Mouse (Mus musculus): ENCODE data around the gene Hbb-bh1. TPM values are rescaled to one million over a fixed set of nuclear protein-coding genes. Genes with fewer than 3 reads are reported as not detected.
"Not testable (repeated sequence)": the region's sequence is repeated elsewhere in the genome, so short reads cannot be mapped to it uniquely, and the experiment has no call there.

Gene Hbb-bh1
- polyA plus RNA-seq, 1 experiment from 2014 or later: 1.2 TPM

DNA sequence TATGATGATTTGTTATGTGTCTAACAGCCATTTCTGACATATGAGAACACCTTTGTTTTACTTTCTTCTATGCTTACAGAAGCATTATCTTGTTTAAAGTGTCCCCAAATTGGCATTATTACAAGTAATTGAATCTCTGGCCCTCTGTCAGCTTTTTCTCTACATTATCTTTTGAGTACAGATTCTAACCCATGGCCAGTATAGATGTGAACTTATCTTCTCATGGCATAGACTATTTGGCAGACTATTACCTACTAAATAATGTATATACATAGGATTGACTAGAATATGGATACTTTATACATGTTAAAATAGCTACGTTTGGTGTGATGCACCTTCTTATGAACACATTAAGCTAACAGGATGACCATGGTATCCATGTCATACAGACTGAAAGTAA is 11.7 kb upstream of the Hbb-bh1 start:
- Histone ChIP-seq H3K4me3 (ENCODE audit: low read length) (no peak overlapping the region), H3K4me2 (ENCODE audit: low read depth, low read length) (no peak overlapping the region), H3K36me3 (ENCODE audit: control insufficient read depth, insufficient read depth, low read length) (no peaks in the 10 kb centered on the region), H3K27me3 (replicated peaks; ENCODE audit: control insufficient read depth, insufficient read depth, low read length) (no peaks in the 10 kb centered on the region), H3K4me1 (ENCODE audit: control insufficient read depth, insufficient read depth, low read length) (no peaks in the 10 kb centered on the region), H3K27ac (ENCODE audit: low read length) (no peak overlapping the region), H3K9me3 (ENCODE audit: control insufficient read depth, low read length) (no peaks in the 10 kb centered on the region), H3K9ac (ENCODE audit: low read depth, low read length) (no peak overlapping the region)
- 67% methylated on average over 1 of the region's 1 CpGs for WGBS
- no peak for ATAC-seq

DNA sequence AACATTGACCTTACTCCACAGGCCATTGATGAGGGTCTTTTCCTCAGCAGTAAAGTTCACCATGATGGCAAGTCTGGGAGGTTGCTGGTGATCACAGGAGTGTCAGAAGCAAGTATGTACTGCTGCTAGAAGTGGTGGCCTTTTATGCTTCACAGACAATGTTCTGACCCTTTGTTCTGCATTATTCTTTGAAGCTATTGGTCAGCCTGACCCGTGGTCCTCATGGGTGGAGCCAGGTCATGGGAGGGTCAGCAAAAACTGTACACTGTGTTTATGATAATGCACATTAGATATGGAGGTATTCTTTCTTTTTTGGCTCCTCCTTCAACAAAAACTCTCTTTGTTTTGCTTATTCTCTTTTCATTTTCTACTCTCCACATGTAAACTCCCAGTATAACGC is 10.1 kb upstream of the Hbb-bh1 start, which contains the start of gene Hbb-y:
Gene Hbb-y, minus strand, starts transcription at position 127 of the 400 bp plus-strand sequence.
- Histone ChIP-seq H3K27me3 (replicated peaks; ENCODE audit: control insufficient read depth, insufficient read depth, low read length) (no peaks in the 10 kb centered on the region), H3K36me3 (ENCODE audit: control insufficient read depth, insufficient read depth, low read length) (no peaks in the 10 kb centered on the region), H3K27ac (ENCODE audit: low read length) (no peak within 1 kb of the TSS), H3K4me1 (ENCODE audit: control insufficient read depth, insufficient read depth, low read length) (no peaks in the 10 kb centered on the region), H3K4me2 (ENCODE audit: low read depth, low read length) (no peak within 1 kb of the TSS), H3K9ac (ENCODE audit: low read depth, low read length) (no peak within 1 kb of the TSS), H3K4me3 (ENCODE audit: low read length) (no peak within 1 kb of the TSS), H3K9me3 (ENCODE audit: control insufficient read depth, low read length) (no peaks in the 10 kb centered on the region)
- 61% methylated on average over 2 of the region's 2 CpGs for WGBS
- no peak for ATAC-seq

DNA sequence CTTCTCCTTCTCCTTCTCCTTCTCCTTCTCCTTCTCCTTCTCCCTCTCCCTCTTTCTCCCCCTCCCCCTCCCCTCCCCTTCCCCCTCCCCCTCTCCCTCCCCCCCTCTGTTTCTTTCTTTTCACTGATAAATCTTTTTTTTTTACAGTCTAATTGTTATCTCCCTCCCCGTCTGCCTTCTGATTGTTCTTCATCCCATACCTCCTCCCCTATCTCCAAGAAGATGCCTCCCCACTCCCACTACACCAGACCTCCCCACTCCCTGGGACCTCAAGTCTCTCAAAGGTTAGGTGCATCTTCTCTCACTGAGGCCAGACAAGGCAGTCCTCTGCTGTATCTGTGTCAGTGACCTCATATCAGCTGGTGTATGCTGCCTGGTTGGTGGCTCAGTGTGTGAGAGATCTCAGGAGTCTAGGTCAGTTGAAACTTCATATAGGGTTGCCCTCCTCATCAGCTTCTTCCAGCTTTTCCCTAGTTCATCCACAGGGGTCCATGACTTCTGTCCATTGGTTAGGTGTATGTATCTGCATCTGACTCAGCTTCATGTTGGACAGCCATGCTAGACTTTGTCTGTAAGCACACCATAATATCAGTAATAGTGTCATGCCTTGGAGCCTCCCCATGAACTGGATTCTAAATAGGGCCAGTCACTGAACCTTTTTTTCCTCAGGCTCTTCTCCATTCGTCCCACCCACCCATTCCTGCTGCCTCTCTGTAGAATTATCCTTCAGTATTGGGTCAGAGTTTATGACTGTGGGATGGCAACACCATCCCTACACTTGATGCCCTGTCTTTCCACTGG is 1.8 kb upstream of the Hbb-bh1 start:
- WGBS: 20% methylated on average over 2 of the region's 2 CpGs
- Histone ChIP-seq H3K4me2 (ENCODE audit: low read depth, low read length) (no peak overlapping the region), H3K4me3 (ENCODE audit: low read length) (no peak overlapping the region), H3K4me1 (ENCODE audit: control insufficient read depth, insufficient read depth, low read length) (no peaks in the 10 kb centered on the region), H3K9me3 (ENCODE audit: control insufficient read depth, low read length) (no peaks in the 10 kb centered on the region), H3K36me3 (ENCODE audit: control insufficient read depth, insufficient read depth, low read length) (no peaks in the 10 kb centered on the region), H3K27ac (ENCODE audit: low read length) (no peak overlapping the region), H3K9ac (ENCODE audit: low read depth, low read length) (no peak overlapping the region), H3K27me3 (replicated peaks; ENCODE audit: control insufficient read depth, insufficient read depth, low read length) (no peaks in the 10 kb centered on the region)
- ATAC-seq: no peak

DNA sequence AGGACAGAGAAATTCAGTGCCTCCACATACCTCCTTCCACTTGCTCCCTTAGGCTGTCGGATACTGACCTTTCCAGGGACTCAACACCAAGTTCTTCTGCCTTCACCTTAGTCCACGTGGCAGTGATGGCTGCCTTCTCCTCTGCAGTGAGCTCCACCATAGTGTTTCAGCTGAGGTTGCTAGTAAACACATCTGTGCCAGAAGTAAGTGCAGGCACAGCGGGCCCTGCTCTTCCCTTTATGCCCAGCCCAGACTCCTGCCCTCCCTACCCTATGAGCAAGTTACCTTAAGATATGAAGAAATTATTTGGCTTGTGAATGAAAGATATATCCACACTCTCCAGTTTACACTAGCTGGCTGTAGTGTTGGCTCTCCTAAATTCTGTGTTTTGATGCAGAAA is 2.7 kb downstream of the Hbb-bh1 start, which contains the start of gene Hbb-bh2:
Gene Hbb-bh2, minus strand, starts transcription at position 253 of the 400 bp plus-strand sequence.
- Histone ChIP-seq H3K9me3 (ENCODE audit: control insufficient read depth, low read length) (no peaks in the 10 kb centered on the region), H3K4me3 (ENCODE audit: low read length) (no peak within 1 kb of the TSS), H3K9ac (ENCODE audit: low read depth, low read length) (no peak within 1 kb of the TSS), H3K36me3 (ENCODE audit: control insufficient read depth, insufficient read depth, low read length) (no peaks in the 10 kb centered on the region), H3K27ac (ENCODE audit: low read length) (no peak within 1 kb of the TSS), H3K4me1 (ENCODE audit: control insufficient read depth, insufficient read depth, low read length) (no peaks in the 10 kb centered on the region), H3K27me3 (replicated peaks; ENCODE audit: control insufficient read depth, insufficient read depth, low read length) (no peaks in the 10 kb centered on the region), H3K4me2 (ENCODE audit: low read depth, low read length) (no peak within 1 kb of the TSS)
- WGBS: 64% methylated on average over 3 of the region's 3 CpGs
- no peak for ATAC-seq

DNA sequence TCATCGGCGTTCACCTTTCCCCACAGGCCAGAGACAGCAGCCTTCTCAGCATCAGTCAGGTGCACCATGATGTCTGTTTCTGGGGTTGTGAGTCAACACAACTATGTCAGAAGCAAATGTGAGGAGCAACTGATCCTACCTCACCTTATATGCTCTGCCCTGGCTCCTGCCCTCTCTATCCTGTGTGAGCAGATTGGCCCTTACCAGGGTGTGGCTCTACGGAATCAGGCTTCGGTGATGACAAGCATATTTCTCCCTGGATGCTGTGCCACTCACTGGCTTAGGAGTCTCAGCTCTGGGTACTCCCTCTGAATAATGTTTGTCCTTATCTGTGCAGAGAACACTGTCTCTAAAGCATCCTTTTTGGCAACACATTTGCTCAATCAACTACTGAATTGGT is 15.2 kb downstream of the Hbb-bh1 start, which contains the start of gene Hbb-bs:
Gene Hbb-bs, minus strand, starts transcription at position 289 of the 400 bp plus-strand sequence.
- no peaks in the 10 kb centered on the region for H3K9me3 ChIP-seq (ENCODE audit: control insufficient read depth, low read length)
- H3K27me3 ChIP-seq (replicated peaks; ENCODE audit: control insufficient read depth, insufficient read depth, low read length): no peaks in the 10 kb centered on the region
- 93% methylated on average over 4 of the region's 4 CpGs for WGBS
- no peaks in the 10 kb centered on the region for H3K36me3 ChIP-seq (ENCODE audit: control insufficient read depth, insufficient read depth, low read length)
- no peak within 1 kb of the TSS for H3K4me3 ChIP-seq (ENCODE audit: low read length)
- H3K4me2 ChIP-seq (ENCODE audit: low read depth, low read length): no peak within 1 kb of the TSS
- peak; percentile 89 for ATAC-seq
- H3K4me1 ChIP-seq (ENCODE audit: control insufficient read depth, insufficient read depth, low read length): no peaks in the 10 kb centered on the region
- H3K27ac ChIP-seq (ENCODE audit: low read length): no peak within 1 kb of the TSS
- no peak within 1 kb of the TSS for H3K9ac ChIP-seq (ENCODE audit: low read depth, low read length)

DNA sequence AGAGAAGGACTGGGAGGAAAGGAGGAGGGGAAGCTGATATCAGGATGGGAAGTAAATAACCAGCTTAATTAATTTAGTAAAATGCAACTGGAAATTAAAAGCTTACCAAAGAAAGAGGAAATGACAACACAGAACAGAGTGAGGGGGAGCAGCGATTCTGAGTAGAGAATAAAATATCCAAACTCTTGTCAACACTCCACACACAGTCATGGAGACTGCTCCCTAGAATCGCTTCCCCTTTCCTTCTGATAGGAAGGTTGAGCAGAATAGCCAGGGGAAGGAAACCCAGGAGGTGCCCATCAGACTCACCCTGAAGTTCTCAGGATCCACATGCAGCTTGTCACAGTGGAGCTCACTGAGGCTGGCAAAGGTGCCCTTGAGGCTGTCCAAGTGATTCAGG is 15.8 kb downstream of the Hbb-bh1 start:
- H3K36me3 ChIP-seq (ENCODE audit: control insufficient read depth, insufficient read depth, low read length); H3K9ac ChIP-seq (ENCODE audit: low read depth, low read length); H3K4me2 ChIP-seq (ENCODE audit: low read depth, low read length); H3K4me3 ChIP-seq (ENCODE audit: low read length); H3K27me3 ChIP-seq (replicated peaks; ENCODE audit: control insufficient read depth, insufficient read depth, low read length); ATAC-seq; H3K27ac ChIP-seq (ENCODE audit: low read length); H3K4me1 ChIP-seq (ENCODE audit: control insufficient read depth, insufficient read depth, low read length); H3K9me3 ChIP-seq (ENCODE audit: control insufficient read depth, low read length): not testable (repeated sequence)
- no CpG with 5 or more reads among the region's 2 CpGs for WGBS

DNA sequence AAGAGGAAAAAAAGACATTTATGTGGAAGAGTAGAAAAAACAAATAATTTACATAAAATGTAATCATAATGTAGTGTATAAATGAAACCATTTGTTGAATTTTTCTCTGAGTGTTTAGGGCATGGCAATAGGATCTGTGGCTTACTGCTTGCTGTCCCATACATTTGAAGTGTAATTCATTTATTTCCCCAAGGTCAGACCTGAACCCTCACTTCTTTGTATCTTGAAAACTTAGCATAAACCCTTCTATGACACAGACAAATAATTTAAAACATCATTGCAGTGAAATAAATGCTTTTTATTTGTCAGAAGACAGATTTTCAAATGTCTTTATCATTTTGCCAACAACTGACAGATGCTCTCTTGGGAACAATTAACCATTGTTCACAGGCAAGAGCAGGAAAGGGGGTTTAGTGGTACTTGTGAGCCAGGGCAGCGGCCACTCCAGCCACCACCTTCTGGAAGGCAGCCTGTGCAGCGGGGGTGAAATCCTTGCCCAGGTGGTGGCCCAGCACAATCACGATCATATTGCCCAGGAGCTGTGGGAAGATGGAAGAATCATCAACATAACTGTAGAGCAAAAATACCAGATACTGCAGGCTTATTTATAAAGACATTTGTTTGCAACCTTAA is 16.6 kb downstream of the Hbb-bh1 start:
- no peaks in the 10 kb centered on the region for H3K9me3 ChIP-seq (ENCODE audit: control insufficient read depth, low read length)
- WGBS: 27% methylated on average over 3 of the region's 3 CpGs
- H3K4me2 ChIP-seq (ENCODE audit: low read depth, low read length): no peak overlapping the region
- peak; percentile 71 for ATAC-seq
- no peak overlapping the region for H3K4me3 ChIP-seq (ENCODE audit: low read length)
- no peaks in the 10 kb centered on the region for H3K36me3 ChIP-seq (ENCODE audit: control insufficient read depth, insufficient read depth, low read length)
- H3K9ac ChIP-seq (ENCODE audit: low read depth, low read length): no peak overlapping the region
- H3K27me3 ChIP-seq (replicated peaks; ENCODE audit: control insufficient read depth, insufficient read depth, low read length): no peaks in the 10 kb centered on the region
- no peak overlapping the region for H3K27ac ChIP-seq (ENCODE audit: low read length)
- no peaks in the 10 kb centered on the region for H3K4me1 ChIP-seq (ENCODE audit: control insufficient read depth, insufficient read depth, low read length)

DNA sequence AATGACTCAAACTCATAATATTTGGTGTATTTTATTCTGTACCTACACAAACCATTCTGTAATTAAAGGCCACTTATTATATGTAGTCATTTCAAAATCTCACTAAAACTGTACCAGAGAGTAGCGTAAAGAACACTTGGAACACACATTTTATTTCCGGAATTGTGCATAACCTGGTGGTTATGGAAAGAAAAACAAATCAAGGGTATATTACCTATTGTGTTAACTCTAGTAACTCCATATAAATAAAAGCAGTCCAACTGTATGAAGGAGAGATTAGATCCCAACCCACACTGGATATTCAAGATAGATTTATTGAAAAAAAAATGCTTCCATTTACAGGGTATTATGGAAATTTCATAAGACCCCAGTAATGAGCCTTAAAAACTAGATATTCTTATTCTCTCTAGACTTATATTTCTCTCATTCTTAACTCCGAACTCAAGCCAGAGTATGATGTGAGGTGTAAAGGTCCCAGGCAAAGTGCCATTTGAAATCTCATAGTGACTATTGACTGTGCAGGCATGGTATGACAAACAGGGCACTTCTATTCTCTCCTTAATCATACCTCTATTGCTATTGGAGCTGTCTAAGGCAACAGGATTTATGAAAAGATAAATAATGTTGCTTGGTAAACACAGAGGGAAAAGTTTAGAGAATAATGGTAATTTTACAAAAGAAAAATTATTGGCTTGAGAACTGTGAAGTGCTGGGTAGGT is 17.3 kb downstream of the Hbb-bh1 start:
- 87% methylated on average over 3 of the region's 3 CpGs for WGBS
- no peak overlapping the region for H3K4me3 ChIP-seq (ENCODE audit: low read length)
- peak; percentile 84 for ATAC-seq

DNA sequence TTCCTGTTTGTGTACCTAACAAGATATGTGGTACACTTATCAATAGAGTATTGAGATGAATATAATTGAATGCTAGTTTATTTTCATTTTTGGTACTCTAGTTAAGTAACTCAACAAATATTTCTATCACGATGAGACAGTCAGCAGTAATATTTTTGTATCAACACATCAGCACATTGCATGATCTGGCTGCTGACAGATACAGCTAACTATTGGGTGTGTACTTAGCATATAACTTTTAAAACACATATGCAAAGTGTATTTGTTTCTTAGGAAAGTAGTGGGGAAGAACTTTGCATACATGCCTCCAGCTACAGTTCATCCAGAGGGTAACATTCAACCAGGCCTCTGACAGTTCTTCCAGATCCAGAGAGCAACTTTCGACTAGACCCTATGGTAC is 18.4 kb downstream of the Hbb-bh1 start:
- no peaks in the 10 kb centered on the region for H3K27me3 ChIP-seq (replicated peaks; ENCODE audit: control insufficient read depth, insufficient read depth, low read length)
- no peak overlapping the region for H3K27ac ChIP-seq (ENCODE audit: low read length)
- WGBS: 84% methylated on average over 2 of the region's 2 CpGs
- H3K9ac ChIP-seq (ENCODE audit: low read depth, low read length): no peak overlapping the region
- no peaks in the 10 kb centered on the region for H3K9me3 ChIP-seq (ENCODE audit: control insufficient read depth, low read length)
- no peak overlapping the region for H3K4me2 ChIP-seq (ENCODE audit: low read depth, low read length)
- H3K4me1 ChIP-seq (ENCODE audit: control insufficient read depth, insufficient read depth, low read length): no peaks in the 10 kb centered on the region
- no peak overlapping the region for H3K4me3 ChIP-seq (ENCODE audit: low read length)
- no peak for ATAC-seq
- H3K36me3 ChIP-seq (ENCODE audit: control insufficient read depth, insufficient read depth, low read length): no peaks in the 10 kb centered on the region

More for the DNA sequence above, 17.3 kb downstream of the Hbb-bh1 start:
- H3K4me1 ChIP-seq (ENCODE audit: control insufficient read depth, insufficient read depth, low read length): no peaks in the 10 kb centered on the region
- H3K27ac ChIP-seq (ENCODE audit: low read length): no peak overlapping the region
- no peaks in the 10 kb centered on the region for H3K36me3 ChIP-seq (ENCODE audit: control insufficient read depth, insufficient read depth, low read length)
- H3K9ac ChIP-seq (ENCODE audit: low read depth, low read length): no peak overlapping the region
- H3K27me3 ChIP-seq (replicated peaks; ENCODE audit: control insufficient read depth, insufficient read depth, low read length): no peaks in the 10 kb centered on the region
- H3K4me2 ChIP-seq (ENCODE audit: low read depth, low read length): no peak overlapping the region
- no peaks in the 10 kb centered on the region for H3K9me3 ChIP-seq (ENCODE audit: control insufficient read depth, low read length)

All from intestine, embryonic 16.5 days (tissue).